Mouse (Mus musculus) kidney, postnatal 0 days (tissue): ENCODE results near the gene Zscan20. TPM values are rescaled to one million over a fixed set of nuclear protein-coding genes. Genes with fewer than 3 reads are reported as not detected.
A peak's percentile ranks its signal among the peaks of the same experiment; 100 is the strongest.

Source experiments
- ATAC-seq: fragments of 200-750 bp; cut with Nextera tagmentation; replicated peaks from 2 replicates; pipeline ENCODE4 v1.8.0; 2017; ENCODE audit warnings: low read depth, moderate number of reproducible peaks, moderate TSS enrichment, moderate library complexity; ENCODE audit not compliant: low FRiP score
- DNase-seq: peaks from one replicate; pipeline ENCODE4 v3.0.0-alpha.2; 2016; ENCODE audit warnings: low spot score
- H3K27ac ChIP-seq: fragments of 300-500 bp; sonication (generic); 2 replicates; pipeline ENCODE4 v1.5.1; 2014; ENCODE audit warnings: mild to moderate bottlenecking
- H3K27me3 ChIP-seq: fragments of 300-500 bp; sonication (generic); 2 replicates; pipeline ENCODE4 v1.6.1; 2014; ENCODE audit warnings: low read length, mixed read lengths; ENCODE audit not compliant: insufficient read depth
- H3K36me3 ChIP-seq: fragments of 300-500 bp; sonication (generic); 2 replicates; pipeline ENCODE4 v1.6.1; 2014; ENCODE audit warnings: low read length, mixed read lengths; ENCODE audit not compliant: insufficient read depth
- H3K4me1 ChIP-seq: fragments of 300-500 bp; sonication (generic); replicated peaks from 2 replicates; pipeline ENCODE4 v1.6.1; 2014; ENCODE audit warnings: antibody characterized with exemption, low read length, mixed read lengths; ENCODE audit not compliant: insufficient read depth
- H3K4me2 ChIP-seq: fragments of 300-500 bp; sonication (generic); 2 replicates; pipeline ENCODE4 v1.6.1; 2014; ENCODE audit warnings: mild to moderate bottlenecking, low read length, moderate library complexity, mixed read lengths
- H3K4me3 ChIP-seq: fragments of 300-500 bp; sonication (generic); replicated peaks from 2 replicates; pipeline ENCODE4 v1.5.1; 2014; ENCODE audit warnings: low read depth, low read length
- H3K9ac ChIP-seq: fragments of 300-500 bp; sonication (generic); 2 replicates; pipeline ENCODE4 v1.6.1; 2014; ENCODE audit warnings: low read depth, low read length
- H3K9me3 ChIP-seq: fragments of 300-500 bp; sonication (generic); replicated peaks from 2 replicates; pipeline ENCODE4 v1.6.1; 2016; ENCODE audit warnings: low read length, inconsistent platforms, mixed read lengths
- CTCF ChIP-seq: IDR thresholded peaks from 2 replicates; pipeline ENCODE4 v1.5.1; 2016; ENCODE audit warnings: antibody characterized with exemption, low read depth, mild to moderate bottlenecking, moderate library complexity
- WGBS: fragments of 180-500 bp; shearing (Covaris S2); extraction: QIAGEN DNeasy Blood & Tissue Kit; methylation state at CpG from one replicate; pipeline ENCODE4 v1.1.7; 2014; 5-methylcytosine and 5-hydroxymethylcytosine counted together
- polyA plus RNA-seq: library from polyadenylated mRNA; unstranded; fragments of >200 nt; fragmentation: Nextera tagmentation; extraction: Ambion mirVana; gene quantifications from 2 replicates; pipeline ENCODE4 v1.2.1, GENCODE M21; 2015

The Zscan20 gene
- polyA plus RNA-seq: 2.2 and 2.3 TPM in 2 replicates

- H3K9ac ChIP-seq: peak within 1 kb of the TSS; percentile 60
- no peaks in the 10 kb centered on the region for H3K36me3 ChIP-seq
- H3K27me3 ChIP-seq: no peaks in the 10 kb centered on the region
- H3K4me1 ChIP-seq: peaks cover 8% of the 10 kb centered on the region; the same call in 1 of the 2 replicates
- no peaks in the 10 kb centered on the region for H3K9me3 ChIP-seq
- DNase-seq (peak; percentile 100), ATAC-seq (peak; percentile 96)
- peak within 1 kb of the TSS; percentile 53 for H3K4me3 ChIP-seq
- H3K27ac ChIP-seq: no peak within 1 kb of the TSS
- H3K4me2 ChIP-seq: peak within 1 kb of the TSS; percentile 65
- WGBS: 1% methylated on average over 24 of the region's 24 CpGs
- peak; percentile 55; the same call in 1 of the 2 replicates for TF ChIP-seq CTCF
These were observed at the start of gene Zscan20 for GRCm38 (mm10) chr4:128609925-128610402. Gene Zscan20, minus strand, starts transcription at chr4:128610098.

- Histone ChIP-seq H3K4me1 (peaks cover 9% of the 10 kb centered on the region; the same call in 1 of the 2 replicates), H3K27me3 (no peaks in the 10 kb centered on the region), H3K4me3 (peak overlapping the region; percentile 70), H3K9me3 (no peaks in the 10 kb centered on the region), H3K9ac (peak overlapping the region; percentile 73), H3K36me3 (no peaks in the 10 kb centered on the region), H3K4me2 (peak overlapping the region; percentile 97), H3K27ac (peak overlapping the region; percentile 73; the same call in 1 of the 2 replicates)
- no peak for DNase-seq
- TF ChIP-seq CTCF: no peak
- ATAC-seq: no peak
- 3% methylated on average over 12 of the region's 12 CpGs for WGBS
These were observed 45.5 kb upstream of the Zscan20 start for GRCm38 (mm10) chr4:128655446-128655845.

- H3K27me3 ChIP-seq: no peaks in the 10 kb centered on the region
- H3K9me3 ChIP-seq: no peaks in the 10 kb centered on the region
- ATAC-seq (peak; percentile 99), DNase-seq (peak; percentile 97)
- no peaks in the 10 kb centered on the region for H3K36me3 ChIP-seq
- peaks cover 9% of the 10 kb centered on the region; the same call in 1 of the 2 replicates for H3K4me1 ChIP-seq
- H3K4me2 ChIP-seq: peak within 1 kb of the TSS; percentile 97
- under 1% methylated on average over 75 of the region's 85 CpGs for WGBS
- H3K9ac ChIP-seq: peak within 1 kb of the TSS; percentile 73
- H3K4me3 ChIP-seq: peak within 1 kb of the TSS; percentile 70
- H3K27ac ChIP-seq: peak within 1 kb of the TSS; percentile 73
- peak; percentile 63 for TF ChIP-seq CTCF
These were observed 44.8 kb upstream of the Zscan20 start, which contains the start of gene Phc2 for GRCm38 (mm10) chr4:128654505-128655381. Gene Phc2, plus strand, starts transcription at chr4:128654702.

- WGBS: 20% methylated on average over 5 of the region's 5 CpGs
- H3K9me3 ChIP-seq: no peaks in the 10 kb centered on the region
- ATAC-seq (no peak), DNase-seq (peak; percentile 77)
- no peaks in the 10 kb centered on the region for H3K36me3 ChIP-seq
- no peak overlapping the region for H3K9ac ChIP-seq
- H3K4me3 ChIP-seq: no peak overlapping the region
- no peak overlapping the region for H3K4me2 ChIP-seq
- H3K27ac ChIP-seq: peak overlapping the region; percentile 52; the same call in 1 of the 2 replicates
- no peaks in the 10 kb centered on the region for H3K27me3 ChIP-seq
- no peak for TF ChIP-seq CTCF
- H3K4me1 ChIP-seq: peaks cover 19% of the 10 kb centered on the region; the same call in 1 of the 2 replicates
These were observed 42.8 kb upstream of the Zscan20 start for GRCm38 (mm10) chr4:128652584-128653298.

- 50% methylated on average over 3 of the region's 3 CpGs for WGBS
- Histone ChIP-seq H3K4me2 (no peak overlapping the region), H3K36me3 (no peaks in the 10 kb centered on the region), H3K4me1 (peaks cover 24% of the 10 kb centered on the region), H3K27ac (no peak overlapping the region), H3K9me3 (no peaks in the 10 kb centered on the region), H3K27me3 (no peaks in the 10 kb centered on the region), H3K4me3 (no peak overlapping the region), H3K9ac (no peak overlapping the region)
- DNase-seq: no peak
- TF ChIP-seq CTCF: no peak
- no peak for ATAC-seq
These were observed 41.6 kb upstream of the Zscan20 start for GRCm38 (mm10) chr4:128651530-128651929.

- H3K4me3 ChIP-seq: no peak overlapping the region
- peak overlapping the region; percentile 52 for H3K27ac ChIP-seq
- H3K27me3 ChIP-seq: no peaks in the 10 kb centered on the region
- DNase-seq (no peak), ATAC-seq (peak; percentile 67)
- no peaks in the 10 kb centered on the region for H3K9me3 ChIP-seq
- 43% methylated on average over 8 of the region's 8 CpGs for WGBS
- TF ChIP-seq CTCF: no peak
- H3K4me1 ChIP-seq: peaks cover 18% of the 10 kb centered on the region
- H3K9ac ChIP-seq: no peak overlapping the region
- no peak overlapping the region for H3K4me2 ChIP-seq
- H3K36me3 ChIP-seq: no peaks in the 10 kb centered on the region
These were observed 38.8 kb upstream of the Zscan20 start for GRCm38 (mm10) chr4:128648567-128649255.
